8 mouse cellular contexts compared by ENCODE assay signal in the genomic region with DNA sequence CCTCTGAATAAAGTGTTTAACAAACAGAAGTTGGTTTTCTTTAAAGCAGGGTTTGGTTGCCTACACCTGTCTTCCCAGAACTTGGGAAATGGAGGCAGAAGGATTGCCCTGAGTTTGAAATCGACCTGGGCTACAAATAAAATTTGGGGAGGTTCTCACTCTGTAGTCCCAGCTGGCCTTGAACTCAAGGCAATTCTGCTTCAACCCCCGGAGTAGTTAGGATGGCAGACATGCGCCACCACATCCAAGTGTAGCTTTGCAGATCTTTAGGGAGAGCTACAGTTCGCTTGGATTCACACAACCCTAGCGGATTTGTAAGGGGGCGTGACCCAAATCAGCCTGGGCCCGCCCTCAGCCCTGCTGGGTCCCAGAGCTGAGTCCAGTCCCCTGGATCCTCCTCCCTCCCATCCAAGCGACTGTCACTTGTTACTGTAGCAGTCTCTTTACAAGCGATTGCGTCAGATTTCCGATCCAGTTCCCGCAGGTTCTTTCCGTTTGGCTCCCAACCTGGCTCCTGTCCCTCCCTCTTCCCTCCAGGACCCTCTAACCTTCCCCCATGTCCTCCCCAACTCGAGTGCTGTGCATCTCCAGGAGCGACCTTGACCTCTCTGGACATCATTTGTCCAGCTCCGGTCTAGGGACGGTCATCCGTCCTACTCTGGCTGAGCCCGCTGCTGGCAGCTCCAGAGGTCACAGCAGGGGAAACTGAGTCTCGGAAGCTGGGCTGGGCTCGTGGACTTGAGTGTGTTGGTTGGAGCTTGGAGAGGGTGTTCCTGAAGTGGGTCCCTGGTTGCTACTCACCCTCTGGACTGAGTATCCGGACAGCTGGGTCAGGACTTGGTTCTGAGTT. TPM values are rescaled to one million over a fixed set of nuclear protein-coding genes. Genes with fewer than 3 reads are reported as not detected.
DNase-seq lines count a peak whose midpoint lies in the region; ATAC-seq lines count a peak whose summit lies in the region.

No protein-coding gene starts in this region.

- peak overlapping the region; percentile 14; the same call in 1 of the 2 replicates for H3K4me3 ChIP-seq in heart, embryonic 12.5 days
- H3K4me3 ChIP-seq in kidney, embryonic 16.5 days (ENCODE audit: low read length) = peak overlapping the region; percentile 60; the same call in 1 of the 2 replicates
- H3K4me3 ChIP-seq in stomach, embryonic 15.5 days (replicated peaks) = peak overlapping the region; percentile 50; the same call in 1 of the 2 replicates

- peak overlapping the region; percentile 68 for H3K4me2 ChIP-seq in heart, embryonic 12.5 days
- H3K4me2 ChIP-seq in kidney, embryonic 16.5 days (replicated peaks; ENCODE audit: low read depth, low read length) = peak overlapping the region; percentile 70
- H3K4me2 ChIP-seq in stomach, embryonic 15.5 days = peak overlapping the region; percentile 84

- H3K27ac ChIP-seq in heart, embryonic 12.5 days (ENCODE audit: poor library complexity, severe bottlenecking) = no peak overlapping the region
- peak overlapping the region; percentile 1; the same call in 1 of the 2 replicates for H3K27ac ChIP-seq in kidney, embryonic 16.5 days (ENCODE audit: low read length)
- peak overlapping the region; percentile 49 for H3K27ac ChIP-seq in stomach, embryonic 15.5 days

- H3K4me1 ChIP-seq in heart, embryonic 12.5 days (replicated peaks) = peaks cover 41% of the 10 kb centered on the region
- H3K4me1 ChIP-seq in kidney, embryonic 16.5 days (ENCODE audit: insufficient read depth, low read length) = peaks cover 49% of the 10 kb centered on the region
- H3K4me1 ChIP-seq in stomach, embryonic 15.5 days = peaks cover 30% of the 10 kb centered on the region

- H3K9me3 ChIP-seq in heart, embryonic 12.5 days (replicated peaks) = no peaks in the 10 kb centered on the region
- H3K9me3 ChIP-seq in kidney, embryonic 16.5 days (ENCODE audit: low read length) = no peaks in the 10 kb centered on the region
- H3K9me3 ChIP-seq in stomach, embryonic 15.5 days = no peaks in the 10 kb centered on the region

- DNase-seq in adrenal gland, adult (ENCODE audit: inconsistent age in 2 of 2, low spot score in 1 of 2) = peak; percentile 89 to 91
- DNase-seq in adrenal gland, postnatal 4 days (ENCODE audit: low spot score in 2 of 2) = no peak
- peak; percentile 62 for DNase-seq in embryo, embryonic 10 days (ENCODE audit: low spot score)
- peak; percentile 71 for DNase-seq in lung, postnatal 25 days (ENCODE audit: low spot score)
- no peak for DNase-seq in cerebellum, adult 11 months

- WGBS in heart, embryonic 12.5 days = 10% methylated on average over 22 of the region's 22 CpGs
- 13% methylated on average over 22 of the region's 22 CpGs for WGBS in kidney, embryonic 16.5 days
- WGBS in stomach, embryonic 15.5 days = 12% methylated on average over 22 of the region's 22 CpGs

- 0 out of 2 replicates have a peak, but pooled peaks have one; percentile 37 for ATAC-seq in heart, embryonic 12.5 days (ENCODE audit: insufficient number of reproducible peaks, low FRiP score)
- peak; percentile 60; the same call in 1 of the 2 replicates for ATAC-seq in kidney, embryonic 16.5 days (ENCODE audit: low FRiP score, low TSS enrichment)
- peak; percentile 45; the same call in 1 of the 2 replicates for ATAC-seq in stomach, embryonic 15.5 days (ENCODE audit: insufficient read depth, low FRiP score, low read depth)

- peaks cover 14% of the 10 kb centered on the region; the same call in 1 of the 2 replicates for H3K27me3 ChIP-seq in heart, embryonic 12.5 days (replicated peaks)
- no peaks in the 10 kb centered on the region for H3K27me3 ChIP-seq in kidney, embryonic 16.5 days (ENCODE audit: insufficient read depth, low read length)
- no peaks in the 10 kb centered on the region for H3K27me3 ChIP-seq in stomach, embryonic 15.5 days (replicated peaks)

- no peaks in the 10 kb centered on the region for H3K36me3 ChIP-seq in heart, embryonic 12.5 days
- H3K36me3 ChIP-seq in kidney, embryonic 16.5 days (ENCODE audit: insufficient read depth, low read length) = no peaks in the 10 kb centered on the region
- no peaks in the 10 kb centered on the region for H3K36me3 ChIP-seq in stomach, embryonic 15.5 days

- H3K9ac ChIP-seq in heart, embryonic 12.5 days = peak overlapping the region; percentile 52
- 0 out of 2 replicates have a peak overlapping the region, but pooled peaks have one; percentile 1 for H3K9ac ChIP-seq in kidney, embryonic 16.5 days (replicated peaks; ENCODE audit: low read length)
- no peak overlapping the region for H3K9ac ChIP-seq in stomach, embryonic 15.5 days

RNA-seq across cellular contexts. Expression of a gene that starts 1.5 kb away (rescaled TPM):
- 1 to 10 TPM in 1 of 2 experiments, under 1 TPM in 1; 0.59 to 1.8 TPM for total RNA-seq in adrenal gland, postnatal 4 days (2021)
- polyA plus RNA-seq in heart, embryonic 12.5 days (2016; fragmentation: Nextera tagmentation; extraction: Ambion mirVana) = 1.0 and 1.1 TPM in 2 replicates
- 1.0 and 1.2 TPM in 2 replicates for polyA plus RNA-seq in kidney, embryonic 16.5 days (2015; fragmentation: Nextera tagmentation; extraction: Ambion mirVana)
- polyA plus RNA-seq in stomach, embryonic 15.5 days (2015; fragmentation: Nextera tagmentation; extraction: Ambion mirVana) = 0.95 and 1.4 TPM in 2 replicates

RNA-seq across cellular contexts. Expression of a gene that starts 14.8 kb away (rescaled TPM):
- 1 to 10 TPM; 2.9 to 3.8 TPM for total RNA-seq in adrenal gland, postnatal 4 days (2021)
- polyA plus RNA-seq in heart, embryonic 12.5 days (2016; fragmentation: Nextera tagmentation; extraction: Ambion mirVana) = 0.65 and 0.71 TPM in 2 replicates
- 1.8 and 1.9 TPM in 2 replicates for polyA plus RNA-seq in kidney, embryonic 16.5 days (2015; fragmentation: Nextera tagmentation; extraction: Ambion mirVana)
- 3.7 and 3.9 TPM in 2 replicates for polyA plus RNA-seq in stomach, embryonic 15.5 days (2015; fragmentation: Nextera tagmentation; extraction: Ambion mirVana)

RNA-seq across cellular contexts. Expression of a gene that starts 22.1 kb away (rescaled TPM):
- total RNA-seq in adrenal gland, postnatal 4 days (2021) = 100 to 1,000 TPM; 137 to 154 TPM
- polyA plus RNA-seq in heart, embryonic 12.5 days (2016; fragmentation: Nextera tagmentation; extraction: Ambion mirVana) = 76.0 and 78.6 TPM in 2 replicates
- 133 and 149 TPM in 2 replicates for polyA plus RNA-seq in kidney, embryonic 16.5 days (2015; fragmentation: Nextera tagmentation; extraction: Ambion mirVana)
- 104 and 117 TPM in 2 replicates for polyA plus RNA-seq in stomach, embryonic 15.5 days (2015; fragmentation: Nextera tagmentation; extraction: Ambion mirVana)

RNA-seq across cellular contexts. Expression of a gene that starts 29.4 kb away (rescaled TPM):
- total RNA-seq in adrenal gland, postnatal 4 days (2021) = 10 to 100 TPM; 62.1 to 76.0 TPM
- polyA plus RNA-seq in heart, embryonic 12.5 days (2016; fragmentation: Nextera tagmentation; extraction: Ambion mirVana) = 32.1 and 35.6 TPM in 2 replicates
- polyA plus RNA-seq in kidney, embryonic 16.5 days (2015; fragmentation: Nextera tagmentation; extraction: Ambion mirVana) = 88.5 TPM in 2 replicates
- polyA plus RNA-seq in stomach, embryonic 15.5 days (2015; fragmentation: Nextera tagmentation; extraction: Ambion mirVana) = 49.9 and 57.9 TPM in 2 replicates

RNA-seq across cellular contexts. Expression of a gene that starts 36.6 kb away (rescaled TPM):
- total RNA-seq in adrenal gland, postnatal 4 days (2021) = 10 to 100 TPM; 82.6 to 88.9 TPM
- polyA plus RNA-seq in heart, embryonic 12.5 days (2016; fragmentation: Nextera tagmentation; extraction: Ambion mirVana) = 138 and 142 TPM in 2 replicates
- polyA plus RNA-seq in kidney, embryonic 16.5 days (2015; fragmentation: Nextera tagmentation; extraction: Ambion mirVana) = 215 and 217 TPM in 2 replicates
- 127 and 133 TPM in 2 replicates for polyA plus RNA-seq in stomach, embryonic 15.5 days (2015; fragmentation: Nextera tagmentation; extraction: Ambion mirVana)

Comparison
In these comparisons a context has a peak if more than half of its experiments do, and no peak if none do; other contexts are left out.
1. DNase-seq: peak in adrenal gland, adult (2 of 2), embryo, embryonic 10 days (single experiment) and lung, postnatal 25 days (single experiment); none in adrenal gland, postnatal 4 days (0 of 2) and cerebellum, adult 11 months (single experiment).
2. Peak in every context shown above with its lines, with median percentiles within 50 percentile points of each other: ATAC-seq, H3K4me2 ChIP-seq and H3K4me3 ChIP-seq.